8 mouse cellular contexts compared by ENCODE assay signal in genomic region chr13:54575489-54575888, GRCm38 (mm10). TPM values are rescaled to one million over a fixed set of nuclear protein-coding genes. Genes with fewer than 3 reads are reported as not detected.
A peak's percentile ranks its signal among the peaks of the same experiment; 100 is the strongest.
DNase-seq lines count a peak whose midpoint lies in the region; ATAC-seq and TF ChIP-seq lines count a peak whose summit lies in the region.

No protein-coding gene starts in this region.

- peak overlapping the region; percentile 66 for H3K27ac ChIP-seq in heart, adult 2 months
- peak overlapping the region; percentile 79 for H3K27ac ChIP-seq in embryonic facial prominence, embryonic 15.5 days (replicated peaks)
- peak overlapping the region; percentile 73; the same call in 1 of the 2 replicates for H3K27ac ChIP-seq in limb, embryonic 13.5 days
- peak overlapping the region; percentile 81 for H3K27ac ChIP-seq in stomach, embryonic 15.5 days

- peak in 1 of 2 experiments; percentile 43 for DNase-seq in heart, adult 2 months
- DNase-seq in heart, adult 9 months (ENCODE audit: low spot score in 2 of 2): no peak
- no peak for DNase-seq in left cerebral cortex, adult 18-20 months (ENCODE audit: low spot score in 2 of 2)
- DNase-seq in layer of hippocampus, adult 18-20 months (ENCODE audit: low spot score in 2 of 2): no peak

- H3K36me3 ChIP-seq in heart, adult 2 months (ENCODE audit: control insufficient read depth, insufficient read depth, low read length): no peaks in the 10 kb centered on the region
- no peaks in the 10 kb centered on the region for H3K36me3 ChIP-seq in C2C12 (ENCODE audit: control insufficient read depth, insufficient read depth)
- H3K36me3 ChIP-seq in embryonic facial prominence, embryonic 15.5 days: peaks cover 38% of the 10 kb centered on the region
- H3K36me3 ChIP-seq in limb, embryonic 13.5 days: peaks cover 43% of the 10 kb centered on the region
- H3K36me3 ChIP-seq in stomach, embryonic 15.5 days: peaks cover 14% of the 10 kb centered on the region

- peaks cover 2% of the 10 kb centered on the region for H3K79me3 ChIP-seq in C2C12 (ENCODE audit: low read depth)

- H3K9me3 ChIP-seq in embryonic facial prominence, embryonic 15.5 days (replicated peaks): no peaks in the 10 kb centered on the region
- no peaks in the 10 kb centered on the region for H3K9me3 ChIP-seq in limb, embryonic 13.5 days
- H3K9me3 ChIP-seq in stomach, embryonic 15.5 days: no peaks in the 10 kb centered on the region

- H3K4me2 ChIP-seq in embryonic facial prominence, embryonic 15.5 days (replicated peaks): peak overlapping the region; percentile 71
- H3K4me2 ChIP-seq in limb, embryonic 13.5 days (replicated peaks): peak overlapping the region; percentile 92
- H3K4me2 ChIP-seq in stomach, embryonic 15.5 days: peak overlapping the region; percentile 70

- TF ChIP-seq POLR2A in heart, adult 2 months (IDR thresholded peaks at IDR 0.05; ENCODE audit: insufficient read depth, low read depth, low read length): no peak

- intact Hi-C loops in heart, adult 2 months (cut with DNase I): loop anchor here (1.0 kb wide), 2 partner anchors 15 to 46 kb away; partner anchors contain the start of genes Faf2, Higd2a and Nop16

- H3ac ChIP-seq in C2C12 (ENCODE audit: control insufficient read depth, insufficient read length, low read depth): peak overlapping the region; percentile 97

- no peak for TF ChIP-seq EP300 in heart, adult 2 months (IDR thresholded peaks at IDR 0.05; ENCODE audit: insufficient read depth, low read depth, low read length)

- H3K4me3 ChIP-seq in heart, adult 2 months: peak overlapping the region; percentile 92
- peak overlapping the region; percentile 52 for H3K4me3 ChIP-seq in C2C12 (ENCODE audit: insufficient read depth, poor library complexity, severe bottlenecking)
- H3K4me3 ChIP-seq in embryonic facial prominence, embryonic 15.5 days (replicated peaks): peak overlapping the region; percentile 93
- H3K4me3 ChIP-seq in limb, embryonic 13.5 days: peak overlapping the region; percentile 98
- peak overlapping the region; percentile 89 for H3K4me3 ChIP-seq in stomach, embryonic 15.5 days (replicated peaks)

- 4% methylated on average over 19 of the region's 19 CpGs for WGBS in heart, adult 2 months
- WGBS in embryonic facial prominence, embryonic 15.5 days: 2% methylated on average over 19 of the region's 19 CpGs
- 2% methylated on average over 19 of the region's 19 CpGs for WGBS in limb, embryonic 13.5 days
- WGBS in stomach, embryonic 15.5 days: 1% methylated on average over 19 of the region's 19 CpGs

- H3K27me3 ChIP-seq in heart, adult 2 months (ENCODE audit: control insufficient read depth, insufficient read depth, low read length): no peaks in the 10 kb centered on the region
- no peaks in the 10 kb centered on the region for H3K27me3 ChIP-seq in C2C12 (ENCODE audit: control insufficient read depth, insufficient read depth, insufficient read length)
- no peaks in the 10 kb centered on the region; the same call in 1 of the 2 replicates for H3K27me3 ChIP-seq in embryonic facial prominence, embryonic 15.5 days
- peaks cover 4% of the 10 kb centered on the region; the same call in 1 of the 2 replicates for H3K27me3 ChIP-seq in limb, embryonic 13.5 days
- no peaks in the 10 kb centered on the region for H3K27me3 ChIP-seq in stomach, embryonic 15.5 days (replicated peaks)

- H3K9ac ChIP-seq in heart, adult 2 months (ENCODE audit: low read depth, low read length): peak overlapping the region; percentile 90
- peak overlapping the region; percentile 86 for H3K9ac ChIP-seq in embryonic facial prominence, embryonic 15.5 days
- H3K9ac ChIP-seq in limb, embryonic 13.5 days: peak overlapping the region; percentile 96
- peak overlapping the region; percentile 92 for H3K9ac ChIP-seq in stomach, embryonic 15.5 days

- no peak for ATAC-seq in embryonic facial prominence, embryonic 15.5 days (ENCODE audit: insufficient number of reproducible peaks, low FRiP score, low TSS enrichment, low read depth)
- no peak for ATAC-seq in limb, embryonic 13.5 days (ENCODE audit: low FRiP score, low read depth)
- ATAC-seq in stomach, embryonic 15.5 days (ENCODE audit: insufficient read depth, low FRiP score, low read depth): no peak

- no peak for TF ChIP-seq CTCF in heart, adult 2 months (IDR thresholded peaks at IDR 0.05)
- TF ChIP-seq CTCF in C2C12 (IDR thresholded peaks at IDR 0.05; ENCODE audit: control insufficient read depth, insufficient read depth, insufficient read length): no peak

- H3K79me2 ChIP-seq in heart, adult 2 months (replicated peaks; ENCODE audit: control insufficient read depth, insufficient read depth, low read length): no peaks in the 10 kb centered on the region
- H3K79me2 ChIP-seq in C2C12 (ENCODE audit: control insufficient read depth, insufficient read depth): no peaks in the 10 kb centered on the region

- peaks cover 1% of the 10 kb centered on the region; the same call in 1 of the 2 replicates for H3K4me1 ChIP-seq in heart, adult 2 months (ENCODE audit: control insufficient read depth, insufficient read depth, low read length)
- H3K4me1 ChIP-seq in embryonic facial prominence, embryonic 15.5 days: peaks cover 23% of the 10 kb centered on the region
- peaks cover 23% of the 10 kb centered on the region for H3K4me1 ChIP-seq in limb, embryonic 13.5 days
- H3K4me1 ChIP-seq in stomach, embryonic 15.5 days: peaks cover 13% of the 10 kb centered on the region; the same call in 1 of the 2 replicates

TF ChIP-seq in C2C12, 6 proteins besides CTCF, POLR2A, EP300 and RAD21:
- TF ChIP-seq MAX (IDR thresholded peaks at IDR 0.05): no peak

RNA-seq across cellular contexts. Expression of gene Arl10, which starts 0.7 kb away (rescaled TPM):
- 1 to 10 TPM; 6.2 to 6.8 TPM for total RNA-seq in heart, adult 2 months (2021)
- 8.9 and 11.8 TPM in 2 replicates for polyA plus RNA-seq in heart, adult 2 months (2012; rRNA removed)
- polyA plus RNA-seq in C2C12 (2012; fragmentation: generic; extraction: Trizol): 24.8 TPM
- 29.1 and 29.2 TPM in 2 replicates for polyA plus RNA-seq in embryonic facial prominence, embryonic 15.5 days (2015; fragmentation: Nextera tagmentation; extraction: Ambion mirVana)
- polyA plus RNA-seq in limb, embryonic 13.5 days (2015; fragmentation: Nextera tagmentation; extraction: Ambion mirVana): 33.6 and 39.5 TPM in 2 replicates
- 25.9 and 26.3 TPM in 2 replicates for polyA plus RNA-seq in stomach, embryonic 15.5 days (2015; fragmentation: Nextera tagmentation; extraction: Ambion mirVana)
- 10 to 100 TPM; 28.2 to 30.3 TPM for total RNA-seq in left cerebral cortex, adult 18-20 months (2021)
- 10 to 100 TPM; 35.9 to 38.7 TPM for total RNA-seq in layer of hippocampus, adult 18-20 months (2021)

RNA-seq across cellular contexts. Expression of gene 4833439L19Rik, which starts 10.3 kb away (rescaled TPM):
- 10 to 100 TPM; 84.8 to 93.1 TPM for total RNA-seq in heart, adult 2 months (2021)
- polyA plus RNA-seq in heart, adult 2 months (2012; rRNA removed): 114 and 175 TPM in 2 replicates
- 62.8 TPM for polyA plus RNA-seq in C2C12 (2012; fragmentation: generic; extraction: Trizol)
- polyA plus RNA-seq in embryonic facial prominence, embryonic 15.5 days (2015; fragmentation: Nextera tagmentation; extraction: Ambion mirVana): 133 and 142 TPM in 2 replicates
- 150 and 156 TPM in 2 replicates for polyA plus RNA-seq in limb, embryonic 13.5 days (2015; fragmentation: Nextera tagmentation; extraction: Ambion mirVana)
- 109 and 115 TPM in 2 replicates for polyA plus RNA-seq in stomach, embryonic 15.5 days (2015; fragmentation: Nextera tagmentation; extraction: Ambion mirVana)
- 100 to 1,000 TPM; 135 to 137 TPM for total RNA-seq in left cerebral cortex, adult 18-20 months (2021)
- 100 to 1,000 TPM; 145 to 151 TPM for total RNA-seq in layer of hippocampus, adult 18-20 months (2021)

RNA-seq across cellular contexts. Expression of gene Nop16, which starts 14.4 kb away (rescaled TPM):
- total RNA-seq in heart, adult 2 months (2021): 10 to 100 TPM; 16.5 to 17.1 TPM
- 5.9 and 10.0 TPM in 2 replicates for polyA plus RNA-seq in heart, adult 2 months (2012; rRNA removed)
- 87.4 TPM for polyA plus RNA-seq in C2C12 (2012; fragmentation: generic; extraction: Trizol)
- 88.1 and 90.6 TPM in 2 replicates for polyA plus RNA-seq in embryonic facial prominence, embryonic 15.5 days (2015; fragmentation: Nextera tagmentation; extraction: Ambion mirVana)
- 91.5 and 91.9 TPM in 2 replicates for polyA plus RNA-seq in limb, embryonic 13.5 days (2015; fragmentation: Nextera tagmentation; extraction: Ambion mirVana)
- 85.9 and 88.2 TPM in 2 replicates for polyA plus RNA-seq in stomach, embryonic 15.5 days (2015; fragmentation: Nextera tagmentation; extraction: Ambion mirVana)
- 10 to 100 TPM; 23.5 to 24.6 TPM for total RNA-seq in left cerebral cortex, adult 18-20 months (2021)
- 10 to 100 TPM; 25.0 to 26.1 TPM for total RNA-seq in layer of hippocampus, adult 18-20 months (2021)

RNA-seq across cellular contexts. Expression of gene Higd2a, which starts 14.5 kb away (rescaled TPM):
- total RNA-seq in heart, adult 2 months (2021): 100 to 1,000 TPM; 169 to 189 TPM
- polyA plus RNA-seq in heart, adult 2 months (2012; rRNA removed): 189 and 270 TPM in 2 replicates
- 144 TPM for polyA plus RNA-seq in C2C12 (2012; fragmentation: generic; extraction: Trizol)
- polyA plus RNA-seq in embryonic facial prominence, embryonic 15.5 days (2015; fragmentation: Nextera tagmentation; extraction: Ambion mirVana): 179 and 183 TPM in 2 replicates
- 165 and 168 TPM in 2 replicates for polyA plus RNA-seq in limb, embryonic 13.5 days (2015; fragmentation: Nextera tagmentation; extraction: Ambion mirVana)
- polyA plus RNA-seq in stomach, embryonic 15.5 days (2015; fragmentation: Nextera tagmentation; extraction: Ambion mirVana): 193 and 207 TPM in 2 replicates
- 100 to 1,000 TPM; 136 to 144 TPM for total RNA-seq in left cerebral cortex, adult 18-20 months (2021)
- total RNA-seq in layer of hippocampus, adult 18-20 months (2021): 100 to 1,000 TPM; 170 to 174 TPM

RNA-seq across cellular contexts. Expression of gene Cltb, which starts 35.7 kb away (rescaled TPM):
- 100 to 1,000 TPM in 1 of 2 experiments, 10 to 100 TPM in 1; 96.6 to 105 TPM for total RNA-seq in heart, adult 2 months (2021)
- polyA plus RNA-seq in heart, adult 2 months (2012; rRNA removed): 51.2 and 64.1 TPM in 2 replicates
- polyA plus RNA-seq in C2C12 (2012; fragmentation: generic; extraction: Trizol): 32.3 TPM
- polyA plus RNA-seq in embryonic facial prominence, embryonic 15.5 days (2015; fragmentation: Nextera tagmentation; extraction: Ambion mirVana): 79.3 and 82.1 TPM in 2 replicates
- polyA plus RNA-seq in limb, embryonic 13.5 days (2015; fragmentation: Nextera tagmentation; extraction: Ambion mirVana): 30.3 and 31.2 TPM in 2 replicates
- polyA plus RNA-seq in stomach, embryonic 15.5 days (2015; fragmentation: Nextera tagmentation; extraction: Ambion mirVana): 62.5 and 82.6 TPM in 2 replicates
- 100 to 1,000 TPM; 280 to 320 TPM for total RNA-seq in left cerebral cortex, adult 18-20 months (2021)
- 100 to 1,000 TPM; 263 to 281 TPM for total RNA-seq in layer of hippocampus, adult 18-20 months (2021)
